Mouse (Mus musculus) forebrain, embryonic 14.5 days (tissue): Measurements from ENCODE around the gene Lrmda. TPM values are rescaled to one million over a fixed set of nuclear protein-coding genes. Genes with fewer than 3 reads are reported as not detected.

Experiments used
- ATAC-seq: fragments of 200-750 bp; cut with Nextera tagmentation; 2 replicates; pipeline ENCODE4 v1.8.0; 2017; ENCODE audit warnings: mild to moderate bottlenecking, moderate library complexity
- DNase-seq: peaks from one replicate; pipeline ENCODE4 v3.0.0-alpha.2; 2015; ENCODE audit warnings: low spot score
- H3K27ac ChIP-seq: fragments of 300-500 bp; sonication (generic); 2 replicates; pipeline ENCODE4 v1.5.1; 2014; ENCODE audit warnings: low read depth, mild to moderate bottlenecking, control low read depth, low read length, moderate library complexity
- H3K27me3 ChIP-seq: fragments of 300-500 bp; sonication (generic); replicated peaks from 2 replicates; pipeline ENCODE4 v1.6.1; 2014; ENCODE audit warnings: low read length, control low read depth, mixed read lengths; ENCODE audit not compliant: control insufficient read depth, insufficient read depth
- H3K36me3 ChIP-seq: fragments of 300-500 bp; sonication (generic); 2 replicates; pipeline ENCODE4 v1.6.1; 2014; ENCODE audit warnings: low read length, control low read depth; ENCODE audit not compliant: control insufficient read depth, insufficient read depth
- H3K4me1 ChIP-seq: fragments of 300-500 bp; sonication (generic); 2 replicates; pipeline ENCODE4 v1.6.1; 2014; ENCODE audit warnings: antibody characterized with exemption, low read length, control low read depth; ENCODE audit not compliant: control insufficient read depth, insufficient read depth
- H3K4me2 ChIP-seq: fragments of 300-500 bp; sonication (generic); 2 replicates; pipeline ENCODE4 v1.6.1; 2014; ENCODE audit warnings: mild to moderate bottlenecking, control low read depth, low read length
- H3K4me3 ChIP-seq: fragments of 300-500 bp; sonication (generic); 2 replicates; pipeline ENCODE4 v1.5.1; 2014; ENCODE audit warnings: low read depth, low read length, control low read depth
- H3K9ac ChIP-seq: fragments of 300-500 bp; sonication (generic); 2 replicates; pipeline ENCODE4 v1.6.1; 2014; ENCODE audit warnings: mild to moderate bottlenecking, low read length, control low read depth, moderate library complexity
- H3K9me3 ChIP-seq: fragments of 300-500 bp; sonication (generic); replicated peaks from 2 replicates; pipeline ENCODE4 v1.6.1; 2016; ENCODE audit warnings: low read length, control low read depth, mixed read lengths; ENCODE audit not compliant: control insufficient read depth
- WGBS: fragments of 180-500 bp; shearing (Covaris S2); extraction: QIAGEN DNeasy Blood & Tissue Kit; methylation state at CpG from one replicate; pipeline ENCODE4 v1.1.7; 2014; 5-methylcytosine and 5-hydroxymethylcytosine counted together
- polyA plus RNA-seq: library from polyadenylated mRNA; unstranded; fragments of >200 nt; fragmentation: Nextera tagmentation; extraction: Ambion mirVana; gene quantifications from 2 replicates; pipeline ENCODE4 v1.2.1, GENCODE M21; 2014

Lrmda gene
- polyA plus RNA-seq, 1 experiment from 2014 or later: not detected

GRCm38 (mm10) chr14:22048900-22049199 is 29.3 kb downstream of the Lrmda start:
- WGBS: 65% methylated on average over 6 of the region's 6 CpGs
- Histone ChIP-seq H3K4me3 (no peak overlapping the region), H3K27ac (no peak overlapping the region), H3K4me1 (no peaks in the 10 kb centered on the region), H3K9me3 (no peaks in the 10 kb centered on the region), H3K27me3 (0 out of 2 replicates have a peak, but pooled peaks cover 4% of the 10 kb centered on the region), H3K4me2 (no peak overlapping the region), H3K9ac (no peak overlapping the region), H3K36me3 (no peaks in the 10 kb centered on the region)
- ATAC-seq: no peak
- DNase-seq: no peak

GRCm38 (mm10) chr14:22049282-22049681 is 29.8 kb downstream of the Lrmda start:
- 71% methylated on average over 1 of the region's 1 CpGs for WGBS
- no peak for ATAC-seq

GRCm38 (mm10) chr14:22051941-22052664 is 32.6 kb downstream of the Lrmda start:
- no peak overlapping the region for H3K9ac ChIP-seq
- no peak overlapping the region for H3K4me2 ChIP-seq
- DNase-seq (peak; percentile 61), ATAC-seq (no peak)
- no peak overlapping the region for H3K4me3 ChIP-seq
- no peaks in the 10 kb centered on the region for H3K9me3 ChIP-seq
- no peak overlapping the region for H3K27ac ChIP-seq
- 65% methylated on average over 14 of the region's 14 CpGs for WGBS
- H3K27me3 ChIP-seq: peaks cover 5% of the 10 kb centered on the region; the same call in 1 of the 2 replicates
- H3K4me1 ChIP-seq: no peaks in the 10 kb centered on the region
- no peaks in the 10 kb centered on the region for H3K36me3 ChIP-seq

More at GRCm38 (mm10) chr14:22049282-22049681, 29.8 kb downstream of the Lrmda start:
- Histone ChIP-seq H3K4me1 (no peaks in the 10 kb centered on the region), H3K27me3 (0 out of 2 replicates have a peak, but pooled peaks cover 4% of the 10 kb centered on the region), H3K4me2 (no peak overlapping the region), H3K4me3 (no peak overlapping the region), H3K9ac (no peak overlapping the region), H3K9me3 (no peaks in the 10 kb centered on the region), H3K27ac (no peak overlapping the region), H3K36me3 (no peaks in the 10 kb centered on the region)
- DNase-seq: no peak

GRCm38 (mm10) chr14:22055630-22056029 is 36.1 kb downstream of the Lrmda start:
- WGBS: 79% methylated on average over 8 of the region's 8 CpGs

GRCm38 (mm10) chr14:22056246-22056645 is 36.7 kb downstream of the Lrmda start:
- DNase-seq: no peak
- no peak overlapping the region for H3K9ac ChIP-seq
- no peaks in the 10 kb centered on the region for H3K9me3 ChIP-seq
- ATAC-seq: no peak
- no peak overlapping the region for H3K4me2 ChIP-seq
- no peaks in the 10 kb centered on the region for H3K36me3 ChIP-seq
- WGBS: 87% methylated on average over 4 of the region's 4 CpGs
- no peak overlapping the region for H3K4me3 ChIP-seq
- H3K27me3 ChIP-seq: peaks cover 5% of the 10 kb centered on the region; the same call in 1 of the 2 replicates
- H3K4me1 ChIP-seq: peaks cover 2% of the 10 kb centered on the region; the same call in 1 of the 2 replicates
- H3K27ac ChIP-seq: no peak overlapping the region

More at GRCm38 (mm10) chr14:22055630-22056029, 36.1 kb downstream of the Lrmda start:
- Histone ChIP-seq H3K4me2 (no peak overlapping the region), H3K9ac (no peak overlapping the region), H3K36me3 (no peaks in the 10 kb centered on the region), H3K27ac (no peak overlapping the region), H3K9me3 (no peaks in the 10 kb centered on the region), H3K27me3 (peaks cover 5% of the 10 kb centered on the region; the same call in 1 of the 2 replicates), H3K4me1 (peaks cover 2% of the 10 kb centered on the region; the same call in 1 of the 2 replicates), H3K4me3 (no peak overlapping the region)
- DNase-seq (no peak), ATAC-seq (no peak)

GRCm38 (mm10) chr14:22058729-22059128 is 39.2 kb downstream of the Lrmda start:
- Histone ChIP-seq H3K4me3 (no peak overlapping the region), H3K9ac (no peak overlapping the region), H3K27me3 (peaks cover 5% of the 10 kb centered on the region; the same call in 1 of the 2 replicates), H3K9me3 (no peaks in the 10 kb centered on the region), H3K4me2 (no peak overlapping the region), H3K27ac (no peak overlapping the region), H3K36me3 (no peaks in the 10 kb centered on the region), H3K4me1 (peaks cover 2% of the 10 kb centered on the region; the same call in 1 of the 2 replicates)
- DNase-seq: no peak
- WGBS: 47% methylated on average over 1 of the region's 1 CpGs
- no peak for ATAC-seq

GRCm38 (mm10) chr14:22059348-22059861 is 39.9 kb downstream of the Lrmda start:
- Histone ChIP-seq H3K4me1 (peaks cover 2% of the 10 kb centered on the region; the same call in 1 of the 2 replicates), H3K27me3 (peaks cover 5% of the 10 kb centered on the region; the same call in 1 of the 2 replicates), H3K4me3 (no peak overlapping the region), H3K27ac (no peak overlapping the region), H3K36me3 (no peaks in the 10 kb centered on the region), H3K9me3 (no peaks in the 10 kb centered on the region), H3K9ac (no peak overlapping the region), H3K4me2 (no peak overlapping the region)
- 88% methylated on average over 6 of the region's 6 CpGs for WGBS
- DNase-seq (no peak), ATAC-seq (no peak)

GRCm38 (mm10) chr14:22060787-22061186 is 41.3 kb downstream of the Lrmda start:
- Histone ChIP-seq H3K27ac (no peak overlapping the region), H3K4me1 (peaks cover 2% of the 10 kb centered on the region; the same call in 1 of the 2 replicates), H3K36me3 (no peaks in the 10 kb centered on the region), H3K9ac (no peak overlapping the region), H3K4me2 (no peak overlapping the region), H3K9me3 (no peaks in the 10 kb centered on the region), H3K4me3 (no peak overlapping the region), H3K27me3 (no peaks in the 10 kb centered on the region)
- no peak for DNase-seq
- WGBS: 28% methylated on average over 7 of the region's 7 CpGs
- peak; percentile 42; the same call in 1 of the 2 replicates for ATAC-seq
